Mouse (Mus musculus) intestine, postnatal 0 days (tissue): Measurements from ENCODE around the gene Esx1. TPM values are rescaled to one million over a fixed set of nuclear protein-coding genes. Genes with fewer than 3 reads are reported as not detected.

ENCODE experiments used
- ATAC-seq: fragments of 200-750 bp; cut with Nextera tagmentation; 2 replicates; pipeline ENCODE4 v1.8.0; 2017; ENCODE audit warnings: mild to moderate bottlenecking, moderate TSS enrichment, moderate library complexity
- H3K27ac ChIP-seq: fragments of 300-500 bp; sonication (generic); 2 replicates; pipeline ENCODE4 v1.5.1; 2014; ENCODE audit warnings: mild to moderate bottlenecking, low read depth, low read length, moderate library complexity
- H3K27me3 ChIP-seq: fragments of 300-500 bp; sonication (generic); replicated peaks from 2 replicates; pipeline ENCODE4 v1.6.1; 2014; ENCODE audit warnings: low read length, mixed read lengths; ENCODE audit not compliant: control insufficient read depth, insufficient read depth
- H3K36me3 ChIP-seq: fragments of 300-500 bp; sonication (generic); 2 replicates; pipeline ENCODE4 v1.6.1; 2014; ENCODE audit warnings: mild to moderate bottlenecking, moderate library complexity; ENCODE audit not compliant: control insufficient read depth, insufficient read depth
- H3K4me1 ChIP-seq: fragments of 300-500 bp; sonication (generic); replicated peaks from 2 replicates; pipeline ENCODE4 v1.6.1; 2014; ENCODE audit warnings: antibody characterized with exemption, low read length, mixed read lengths; ENCODE audit not compliant: control insufficient read depth, insufficient read depth
- H3K4me2 ChIP-seq: fragments of 300-500 bp; sonication (generic); replicated peaks from 2 replicates; pipeline ENCODE4 v1.6.1; 2014; ENCODE audit warnings: low read depth, mild to moderate bottlenecking, moderate library complexity
- H3K4me3 ChIP-seq: fragments of 300-500 bp; sonication (generic); 2 replicates; pipeline ENCODE4 v1.5.1; 2014; ENCODE audit warnings: low read depth, low read length
- H3K9ac ChIP-seq: fragments of 300-500 bp; sonication (generic); 2 replicates; pipeline ENCODE4 v1.6.1; 2014; ENCODE audit warnings: mild to moderate bottlenecking, low read depth, low read length
- H3K9me3 ChIP-seq: fragments of 300-500 bp; sonication (generic); 2 replicates; pipeline ENCODE4 v1.6.1; 2016; ENCODE audit warnings: mixed run types; ENCODE audit not compliant: control insufficient read depth
- CTCF ChIP-seq: sonication (generic); IDR thresholded peaks from 2 replicates; pipeline ENCODE4 v1.5.1; 2016; ENCODE audit warnings: low read depth, mild to moderate bottlenecking, control low read depth, antibody characterized with exemption, moderate library complexity
- WGBS: fragments of 180-500 bp; shearing (Covaris S2); extraction: QIAGEN DNeasy Blood & Tissue Kit; methylation state at CpG from one replicate; pipeline ENCODE4 v1.1.7; 2014; 5-methylcytosine and 5-hydroxymethylcytosine counted together
- polyA plus RNA-seq: library from polyadenylated mRNA; unstranded; fragments of >200 nt; fragmentation: Nextera tagmentation; extraction: Ambion mirVana; gene quantifications from 2 replicates; pipeline ENCODE4 v1.2.1, GENCODE M21; 2015

The Esx1 gene
- polyA plus RNA-seq, 1 experiment from 2014 or later = not detected

- TF ChIP-seq CTCF = peak; percentile 43
- Histone ChIP-seq H3K9me3 (no peaks in the 10 kb centered on the region), H3K4me2 (peak overlapping the region; percentile 32; the same call in 1 of the 2 replicates), H3K27me3 (peaks cover 60% of the 10 kb centered on the region), H3K4me1 (no peaks in the 10 kb centered on the region), H3K27ac (no peak overlapping the region), H3K4me3 (0 out of 2 replicates have a peak overlapping the region, but pooled peaks have one; percentile 5), H3K9ac (no peak overlapping the region), H3K36me3 (no peaks in the 10 kb centered on the region)
- WGBS = 14% methylated on average over 40 of the region's 40 CpGs
- ATAC-seq = no peak
Measured at GRCm38 (mm10) chrX:137118097-137118746, 3.7 kb downstream of the Esx1 start.

GRCm38 (mm10) chrX:137106498-137106897, 15.4 kb downstream of the Esx1 start:
- no peak overlapping the region for H3K9ac ChIP-seq
- H3K9me3 ChIP-seq = no peaks in the 10 kb centered on the region
- WGBS = 19% methylated on average over 11 of the region's 13 CpGs
- no peaks in the 10 kb centered on the region for H3K4me1 ChIP-seq
- H3K27me3 ChIP-seq = peaks cover 31% of the 10 kb centered on the region
- H3K4me2 ChIP-seq = no peak overlapping the region
- no peaks in the 10 kb centered on the region for H3K36me3 ChIP-seq
- no peak for TF ChIP-seq CTCF
- no peak overlapping the region for H3K4me3 ChIP-seq
- no peak overlapping the region for H3K27ac ChIP-seq
- no peak for ATAC-seq

DNA sequence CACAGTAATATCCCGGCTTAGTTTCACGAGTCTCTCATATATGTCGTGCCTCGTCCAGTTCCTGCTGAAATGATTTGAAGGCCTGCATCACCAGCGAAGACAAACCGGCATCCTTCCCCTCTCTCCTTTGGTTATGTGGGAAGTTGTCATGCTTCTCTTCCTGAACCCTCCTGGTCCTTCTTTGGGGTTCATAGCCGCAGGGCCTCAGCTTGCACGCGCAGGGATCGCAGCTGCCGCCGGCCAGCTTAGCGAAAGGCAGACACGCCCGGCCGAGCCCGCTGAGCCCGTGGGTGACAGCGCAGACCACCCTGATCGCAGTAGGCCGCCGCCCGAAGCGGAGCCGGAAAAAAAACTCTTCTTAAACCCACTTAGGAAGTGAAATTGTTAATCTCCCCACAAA, 17.4 kb downstream of the Esx1 start:
- Histone ChIP-seq H3K36me3 (no peaks in the 10 kb centered on the region), H3K9ac (no peak overlapping the region), H3K4me3 (no peak overlapping the region), H3K27me3 (peaks cover 40% of the 10 kb centered on the region), H3K27ac (no peak overlapping the region), H3K4me2 (no peak overlapping the region), H3K9me3 (no peaks in the 10 kb centered on the region), H3K4me1 (no peaks in the 10 kb centered on the region)
- no peak for ATAC-seq
- TF ChIP-seq CTCF = no peak
- WGBS = 18% methylated on average over 25 of the region's 25 CpGs

Other genes with a start within 250 kb of the Esx1 start
- gene H2bfm, start 194.8 kb downstream of the Esx1 start, polyA plus RNA-seq = not detected in 2 replicates
- 56.8 and 62.6 TPM in 2 replicates for gene Tmsb15b2, start 146.6 kb downstream of the Esx1 start, polyA plus RNA-seq
- 3.7 and 7.0 TPM in 2 replicates for gene Tmsb15l, start 145.2 kb downstream of the Esx1 start, polyA plus RNA-seq
- 31.0 and 34.1 TPM in 2 replicates for gene Tmsb15b1, start 145.2 kb downstream of the Esx1 start, polyA plus RNA-seq
- 7.7 and 8.4 TPM in 2 replicates for gene Zcchc18, start 128.9 kb downstream of the Esx1 start, polyA plus RNA-seq
- gene Slc25a53, start 83.8 kb downstream of the Esx1 start, polyA plus RNA-seq = 2.7 and 3.1 TPM in 2 replicates
- 2.2 and 2.5 TPM in 2 replicates for gene Fam199x, start 72.5 kb downstream of the Esx1 start, polyA plus RNA-seq